Mouse (Mus musculus): ENCODE data around the gene Iqcn. TPM values are rescaled to one million over a fixed set of nuclear protein-coding genes. Genes with fewer than 3 reads are reported as not detected.

The Iqcn gene
- polyA plus RNA-seq, 1 experiment from 2014 or later, result 0.10 TPM

DNA sequence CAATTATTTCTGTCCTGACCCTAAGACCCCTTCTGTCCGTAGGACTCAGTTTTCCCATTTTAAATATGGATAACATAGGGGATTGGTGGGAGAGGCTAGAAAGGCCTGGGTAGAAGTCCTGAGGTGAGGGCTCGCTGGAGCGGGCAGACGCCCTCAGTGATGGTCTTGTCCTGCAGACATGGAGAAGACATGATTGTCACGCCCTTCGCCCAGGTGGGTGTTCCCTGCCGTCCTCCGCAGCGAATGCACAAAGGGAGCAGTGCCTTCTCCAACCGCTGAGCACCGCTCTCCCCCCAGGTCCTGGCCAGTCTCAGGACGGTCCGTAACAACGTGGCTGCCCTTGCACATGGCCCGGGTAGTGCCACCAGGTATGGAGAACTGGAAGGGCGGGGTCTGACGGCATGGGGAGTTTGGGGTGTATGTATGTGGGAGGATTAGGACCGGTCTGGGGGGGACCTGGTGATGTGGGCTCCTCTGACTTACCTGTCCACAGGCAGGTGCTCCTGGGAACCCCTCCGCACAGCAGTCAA is 42.5 kb downstream of the Iqcn start:
- Histone ChIP-seq H3K27me3 (peaks cover 96% of the 10 kb centered on the region), H3K4me1 (peaks cover 18% of the 10 kb centered on the region), H3K36me3 (replicated peaks) (no peaks in the 10 kb centered on the region), H3K9ac (no peak overlapping the region), H3K9me3 (no peaks in the 10 kb centered on the region), H3K4me3 (replicated peaks) (no peak overlapping the region), H3K27ac (no peak overlapping the region), H3K4me2 (no peak overlapping the region)
- WGBS, result 56% methylated on average over 19 of the region's 19 CpGs
- ATAC-seq (ENCODE audit: low FRiP score), result no peak

DNA sequence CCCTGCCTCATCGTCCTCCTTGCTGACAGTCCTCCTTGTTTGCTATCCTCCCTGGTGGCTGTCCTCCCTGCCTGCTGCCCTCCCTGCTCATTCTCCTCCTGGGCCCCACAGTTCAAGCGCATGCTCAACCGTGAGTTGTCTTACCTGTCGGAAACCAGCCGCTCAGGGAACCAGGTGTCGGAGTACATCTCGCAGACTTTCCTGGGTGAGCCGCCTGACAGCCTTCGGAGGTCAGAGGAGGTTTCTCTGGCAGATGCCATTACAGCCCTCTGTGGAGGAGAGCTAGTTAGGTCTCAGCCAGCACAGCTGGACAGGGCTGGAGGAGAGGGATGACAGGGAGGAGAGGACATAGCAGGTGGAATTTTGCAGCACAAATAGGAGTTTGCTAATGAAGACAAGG is 43.4 kb downstream of the Iqcn start:
- H3K4me2 ChIP-seq, result no peak overlapping the region
- no peak overlapping the region for H3K9ac ChIP-seq
- peaks cover 18% of the 10 kb centered on the region for H3K4me1 ChIP-seq
- H3K4me3 ChIP-seq (replicated peaks), result no peak overlapping the region
- no peaks in the 10 kb centered on the region for H3K36me3 ChIP-seq (replicated peaks)
- whole genome bisulfite sequencing, result 77% methylated on average over 9 of the region's 9 CpGs
- H3K27ac ChIP-seq, result no peak overlapping the region
- no peaks in the 10 kb centered on the region for H3K9me3 ChIP-seq
- ATAC-seq (ENCODE audit: low FRiP score), result no peak
- peaks cover 87% of the 10 kb centered on the region for H3K27me3 ChIP-seq

DNA sequence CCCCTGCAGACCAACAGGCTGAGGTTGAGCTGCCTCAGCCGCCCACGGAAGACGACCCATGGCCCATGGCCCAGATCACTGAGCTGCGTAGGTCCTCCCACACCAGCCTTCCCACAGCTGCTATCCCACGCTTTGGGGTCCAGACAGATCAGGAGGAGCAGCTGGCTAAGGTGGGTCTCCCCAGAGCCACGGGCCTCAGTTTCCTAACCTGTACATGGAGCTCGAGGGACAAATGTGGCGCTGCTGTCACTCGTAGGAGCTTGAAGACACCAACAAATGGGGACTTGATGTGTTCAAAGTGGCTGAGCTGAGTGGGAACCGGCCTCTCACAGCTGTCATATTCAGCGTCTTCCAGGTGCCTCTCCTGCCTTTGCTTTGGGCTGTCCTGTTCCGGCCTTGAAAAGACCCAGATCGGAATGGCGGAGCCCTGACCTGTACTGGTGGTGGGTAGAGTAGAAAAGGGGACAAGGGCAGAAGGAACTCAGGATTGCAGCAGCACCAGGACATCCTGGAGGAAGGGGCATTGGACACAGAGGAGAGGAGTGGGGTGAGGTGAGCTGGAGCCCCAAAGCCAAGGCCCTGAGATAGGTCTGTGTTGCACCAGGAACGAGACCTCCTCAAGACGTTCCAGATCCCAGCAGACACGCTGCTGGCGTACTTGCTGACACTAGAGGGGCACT is 44.1 kb downstream of the Iqcn start:
- H3K4me2 ChIP-seq, result no peak overlapping the region
- no peak overlapping the region for H3K4me3 ChIP-seq (replicated peaks)
- ATAC-seq (ENCODE audit: low FRiP score), result no peak
- no peak overlapping the region for H3K27ac ChIP-seq
- no peak overlapping the region for H3K9ac ChIP-seq
- peaks cover 80% of the 10 kb centered on the region for H3K27me3 ChIP-seq
- H3K36me3 ChIP-seq (replicated peaks), result no peaks in the 10 kb centered on the region
- 91% methylated on average over 18 of the region's 18 CpGs for WGBS
- H3K9me3 ChIP-seq, result no peaks in the 10 kb centered on the region
- peaks cover 18% of the 10 kb centered on the region for H3K4me1 ChIP-seq

DNA sequence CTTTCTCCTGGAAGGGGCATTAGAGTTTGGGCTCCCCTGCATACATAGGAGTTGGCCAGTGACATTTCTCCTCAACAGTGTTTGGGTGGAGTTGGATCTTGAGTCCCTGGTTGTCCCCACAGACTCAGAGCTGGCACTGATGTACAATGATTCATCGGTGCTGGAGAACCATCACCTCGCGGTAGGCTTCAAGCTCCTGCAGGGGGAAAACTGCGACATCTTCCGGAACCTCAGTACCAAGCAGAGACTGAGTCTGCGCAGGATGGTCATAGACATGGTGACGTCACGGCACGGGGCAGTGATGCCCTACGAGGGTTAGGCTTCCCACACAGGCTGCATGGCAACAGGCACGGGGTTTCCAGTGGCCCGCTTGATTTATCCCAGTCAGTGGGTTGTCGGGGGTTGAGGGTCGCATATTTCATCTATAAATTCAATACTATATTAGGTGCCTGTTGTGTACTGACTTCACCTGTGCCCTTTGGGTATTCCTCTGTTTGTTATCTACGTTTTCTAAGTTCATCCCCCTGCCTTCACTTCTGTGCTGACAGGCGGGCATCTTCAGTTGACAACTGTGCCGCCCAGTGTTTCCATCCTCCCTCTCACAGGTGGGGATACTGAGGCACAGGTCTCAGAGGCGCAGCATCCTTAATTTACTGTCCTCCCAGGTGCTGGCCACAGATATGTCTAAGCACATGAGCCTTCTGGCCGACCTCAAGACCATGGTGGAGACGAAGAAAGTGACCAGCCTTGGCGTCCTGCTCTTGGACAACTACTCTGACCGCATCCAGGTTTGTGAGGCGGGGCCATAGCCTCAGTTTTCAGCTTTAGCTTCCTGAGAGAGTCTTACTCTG is 45.2 kb downstream of the Iqcn start:
- no peaks in the 10 kb centered on the region for H3K9me3 ChIP-seq
- H3K36me3 ChIP-seq (replicated peaks), result no peaks in the 10 kb centered on the region
- no peak overlapping the region for H3K4me2 ChIP-seq
- H3K4me3 ChIP-seq (replicated peaks), result no peak overlapping the region
- peaks cover 14% of the 10 kb centered on the region for H3K4me1 ChIP-seq
- H3K27me3 ChIP-seq, result peaks cover 69% of the 10 kb centered on the region
- H3K9ac ChIP-seq, result no peak overlapping the region
- ATAC-seq (ENCODE audit: low FRiP score), result no peak
- WGBS, result 88% methylated on average over 23 of the region's 23 CpGs
- H3K27ac ChIP-seq, result no peak overlapping the region

GRCm38 (mm10) chr8:70749097-70749674 is 45.9 kb downstream of the Iqcn start:
- peaks cover 62% of the 10 kb centered on the region for H3K27me3 ChIP-seq
- 83% methylated on average over 19 of the region's 19 CpGs for WGBS

DNA sequence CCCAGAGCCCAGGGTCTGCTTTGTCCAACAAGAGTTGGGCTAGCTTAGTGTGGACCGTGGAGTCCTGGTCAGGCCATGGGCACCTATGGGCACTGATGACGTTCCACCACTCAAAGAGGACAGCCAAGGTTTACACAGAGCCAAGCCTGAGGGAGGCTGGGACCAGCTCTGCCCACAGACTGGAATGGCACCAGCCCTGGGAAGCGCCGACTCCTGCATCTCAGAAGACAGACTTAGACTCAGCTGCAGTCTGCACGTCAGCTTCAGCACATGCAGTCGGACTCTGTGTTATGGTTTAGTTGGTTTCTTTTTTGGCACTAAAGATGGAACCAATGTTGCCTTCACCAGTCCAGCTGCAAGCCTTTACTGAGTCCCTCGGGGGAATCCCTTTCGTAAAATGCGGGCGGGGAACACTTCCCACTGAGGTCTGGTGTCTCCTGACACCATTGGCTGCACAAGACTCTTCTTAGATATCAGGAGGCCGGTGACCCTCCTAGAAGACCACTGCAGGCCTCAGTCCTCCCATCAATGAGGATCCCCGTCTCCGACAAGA is 46.9 kb downstream of the Iqcn start:
- Histone ChIP-seq H3K36me3 (replicated peaks) (no peaks in the 10 kb centered on the region), H3K9ac (no peak overlapping the region), H3K4me1 (peaks cover 9% of the 10 kb centered on the region), H3K27me3 (peaks cover 52% of the 10 kb centered on the region), H3K27ac (no peak overlapping the region), H3K9me3 (no peaks in the 10 kb centered on the region), H3K4me3 (replicated peaks) (no peak overlapping the region), H3K4me2 (no peak overlapping the region)
- 86% methylated on average over 13 of the region's 13 CpGs for WGBS
- no peak for ATAC-seq (ENCODE audit: low FRiP score)

More at GRCm38 (mm10) chr8:70749097-70749674, 45.9 kb downstream of the Iqcn start:
- no peak overlapping the region for H3K4me3 ChIP-seq (replicated peaks)
- ATAC-seq (ENCODE audit: low FRiP score), result no peak
- H3K9me3 ChIP-seq, result no peaks in the 10 kb centered on the region
- no peak overlapping the region for H3K4me2 ChIP-seq
- H3K27ac ChIP-seq, result no peak overlapping the region
- H3K4me1 ChIP-seq, result peaks cover 8% of the 10 kb centered on the region
- H3K9ac ChIP-seq, result no peak overlapping the region
- no peaks in the 10 kb centered on the region for H3K36me3 ChIP-seq (replicated peaks)

DNA sequence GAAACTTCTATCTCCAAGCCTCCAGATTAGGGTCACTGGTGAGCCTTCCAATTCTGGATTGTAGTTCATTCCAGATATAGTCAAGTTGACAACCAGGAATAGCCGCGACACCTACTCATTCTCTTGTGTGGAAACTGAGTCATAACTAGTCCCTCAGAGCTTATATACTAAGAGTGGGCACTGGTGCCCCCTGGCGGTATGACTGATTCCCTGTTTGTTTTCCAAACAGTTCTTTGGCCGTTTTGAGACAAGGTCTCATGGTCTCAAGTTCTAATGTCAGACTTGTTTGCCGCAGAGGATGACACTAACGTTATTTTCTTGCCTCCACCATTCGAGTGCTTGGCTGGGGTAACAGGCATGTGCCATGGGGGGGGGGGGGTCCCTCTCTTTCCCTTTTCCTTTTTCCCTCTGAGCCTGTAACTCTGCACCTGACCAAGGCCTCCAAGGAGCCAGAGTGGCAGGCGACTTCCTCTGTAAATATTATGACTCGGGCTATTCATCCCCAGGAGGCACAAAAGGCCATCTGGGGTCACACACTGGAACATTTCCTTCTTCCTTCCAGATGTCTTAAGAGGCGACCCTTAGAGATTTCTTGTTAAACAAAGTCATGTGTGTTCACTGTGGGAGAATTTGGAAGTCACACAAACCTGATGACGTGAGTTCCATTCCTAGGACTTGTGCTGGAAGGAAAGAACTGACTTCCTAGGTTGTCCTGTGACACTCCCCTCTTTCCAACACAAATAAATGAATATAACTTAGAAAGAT is 48.9 kb downstream of the Iqcn start:
- Histone ChIP-seq H3K36me3 (replicated peaks) (peaks cover 9% of the 10 kb centered on the region), H3K27ac (no peak overlapping the region), H3K4me2 (no peak overlapping the region), H3K4me3 (replicated peaks) (no peak overlapping the region), H3K27me3 (peaks cover 32% of the 10 kb centered on the region), H3K9ac (no peak overlapping the region), H3K4me1 (peaks cover 19% of the 10 kb centered on the region), H3K9me3 (no peaks in the 10 kb centered on the region)
- no peak for ATAC-seq (ENCODE audit: low FRiP score)
- WGBS, result 45% methylated on average over 11 of the region's 11 CpGs

- WGBS, result 40% methylated on average over 21 of the region's 21 CpGs
- Histone ChIP-seq H3K27me3 (peaks cover 22% of the 10 kb centered on the region), H3K4me3 (replicated peaks) (0 out of 2 replicates have a peak overlapping the region, but pooled peaks have one; percentile 8), H3K4me2 (no peak overlapping the region), H3K9me3 (no peaks in the 10 kb centered on the region), H3K4me1 (peaks cover 24% of the 10 kb centered on the region), H3K36me3 (replicated peaks) (peaks cover 19% of the 10 kb centered on the region), H3K9ac (no peak overlapping the region), H3K27ac (peak overlapping the region; percentile 19; the same call in 1 of the 2 replicates)
- no peak for ATAC-seq (ENCODE audit: low FRiP score)
Observed at GRCm38 (mm10) chr8:70753151-70753550, 49.9 kb downstream of the Iqcn start.

DNA sequence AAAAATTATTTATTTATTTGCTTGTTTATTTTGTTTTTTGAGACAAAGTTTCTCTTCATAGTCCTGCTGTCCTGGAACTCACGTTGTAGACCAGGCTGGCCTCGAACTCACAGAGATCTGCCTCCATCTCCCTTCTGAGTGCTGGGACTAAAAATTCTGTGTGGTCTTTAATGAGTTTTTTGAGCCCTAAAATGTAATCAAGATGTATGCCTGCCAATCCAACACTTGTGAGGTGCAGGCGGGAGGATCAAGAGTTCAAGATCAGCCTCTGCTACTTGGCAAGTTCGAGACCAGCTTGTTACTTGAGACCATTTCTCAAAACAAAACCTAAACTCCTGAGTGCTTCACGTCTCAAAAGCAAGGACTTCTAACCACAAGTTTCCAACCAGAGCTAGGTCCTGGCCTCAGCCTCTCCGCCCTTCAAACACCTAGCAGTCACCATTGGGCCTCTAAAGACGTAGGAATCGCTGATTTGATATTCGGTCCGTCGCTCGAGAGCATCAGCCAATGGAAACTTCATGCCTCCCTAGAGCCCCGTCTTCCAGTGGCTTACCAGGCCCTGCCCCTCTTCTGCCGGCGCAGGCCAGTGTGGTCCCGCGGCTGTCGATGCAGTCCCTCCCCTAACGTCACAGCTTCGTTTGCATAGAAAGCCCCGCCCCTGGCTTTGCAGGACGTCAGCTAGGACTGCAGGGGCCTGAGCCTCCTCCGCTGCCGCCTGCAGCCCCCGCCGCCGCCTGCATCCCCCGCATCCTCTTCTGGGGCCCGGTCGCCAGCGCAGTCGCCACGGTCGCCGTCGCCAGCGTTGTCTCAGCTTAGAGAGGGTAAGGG is 51.0 kb downstream of the Iqcn start, which contains the start of gene Rab3a:
TSS of gene Rab3a (plus strand) at position 637 of the 828 bp plus-strand sequence.
- H3K9ac ChIP-seq, result peak within 1 kb of the TSS; percentile 86
- H3K4me1 ChIP-seq, result peaks cover 30% of the 10 kb centered on the region
- peak within 1 kb of the TSS; percentile 96 for H3K4me2 ChIP-seq
- 9% methylated on average over 37 of the region's 37 CpGs for WGBS
- peak within 1 kb of the TSS; percentile 67 for H3K4me3 ChIP-seq (replicated peaks)
- peaks cover 11% of the 10 kb centered on the region for H3K27me3 ChIP-seq
- peaks cover 25% of the 10 kb centered on the region for H3K36me3 ChIP-seq (replicated peaks)
- H3K9me3 ChIP-seq, result no peaks in the 10 kb centered on the region
- peak; percentile 99 for ATAC-seq (ENCODE audit: low FRiP score)
- H3K27ac ChIP-seq, result peak within 1 kb of the TSS; percentile 81

GRCm38 (mm10) chr8:70754871-70755660 is 51.8 kb downstream of the Iqcn start:
- H3K27ac ChIP-seq, result peak overlapping the region; percentile 81
- WGBS, result 15% methylated on average over 50 of the region's 50 CpGs
- H3K4me1 ChIP-seq, result peaks cover 37% of the 10 kb centered on the region
- peak overlapping the region; percentile 96 for H3K4me2 ChIP-seq
- peaks cover 25% of the 10 kb centered on the region for H3K36me3 ChIP-seq (replicated peaks)
- peaks cover 4% of the 10 kb centered on the region; the same call in 1 of the 2 replicates for H3K27me3 ChIP-seq
- H3K4me3 ChIP-seq (replicated peaks), result peak overlapping the region; percentile 67
- H3K9ac ChIP-seq, result peak overlapping the region; percentile 86
- no peaks in the 10 kb centered on the region for H3K9me3 ChIP-seq
- peak; percentile 34 for ATAC-seq (ENCODE audit: low FRiP score)

Measured in forebrain, embryonic 12.5 days (tissue).